Mouse (Mus musculus) olfactory bulb, adult 2 months (tissue): Measurements from ENCODE around the gene Irf2bp1. TPM values are rescaled to one million over a fixed set of nuclear protein-coding genes. Genes with fewer than 3 reads are reported as not detected.
A peak's percentile ranks its signal among the peaks of the same experiment; 100 is the strongest.

ENCODE experiments used
- H3K27ac ChIP-seq: fragments of 200-500 bp; 2 replicates; pipeline ENCODE4 v1.5.1; 2012; ENCODE audit warnings: low read depth, low read length; ENCODE audit not compliant: insufficient read depth
- H3K4me1 ChIP-seq: fragments of 200-500 bp; 2 replicates; pipeline ENCODE4 v1.6.1; 2012; ENCODE audit warnings: low read length; ENCODE audit not compliant: control insufficient read depth, insufficient read depth
- H3K4me3 ChIP-seq: fragments of 200-500 bp; 2 replicates; pipeline ENCODE4 v1.5.1; 2012; ENCODE audit warnings: mild to moderate bottlenecking, low read depth, low read length, moderate library complexity; ENCODE audit not compliant: insufficient read depth
- CTCF ChIP-seq: fragments of 200-500 bp; IDR thresholded peaks from 2 replicates; pipeline ENCODE4 v1.5.1; 2012; ENCODE audit warnings: low read depth, mild to moderate bottlenecking, low read length, moderate library complexity; ENCODE audit not compliant: insufficient read depth
- POLR2A ChIP-seq: fragments of 200-500 bp; IDR thresholded peaks from 2 replicates; pipeline ENCODE4 v1.6.1; 2012; ENCODE audit warnings: mild to moderate bottlenecking, low read depth, low read length, moderate library complexity; ENCODE audit not compliant: insufficient read depth
- WGBS: fragments of 180-500 bp; shearing (Covaris S2); methylation state at CpG from one replicate; pipeline ENCODE4 v1.1.7; 2018; 5-methylcytosine and 5-hydroxymethylcytosine counted together
- polyA plus RNA-seq: library from polyadenylated mRNA; stranded (reverse); fragments of >200 nt; gene quantifications from 2 replicates; pipeline ENCODE4 v1.2.4, GENCODE M21; 2012; ENCODE audit warnings: low replicate concordance; ENCODE audit not compliant: missing spikeins, insufficient read depth, insufficient read length

Gene Irf2bp1
- polyA plus RNA-seq, 1 experiment, result not detected

GRCm38 (mm10) chr7:19044616-19045015 lies 40.8 kb downstream of the Irf2bp1 start:
- no peak for TF ChIP-seq CTCF
- no peak for TF ChIP-seq POLR2A

GRCm38 (mm10) chr7:19046286-19047069 lies 42.6 kb downstream of the Irf2bp1 start:
- TF ChIP-seq POLR2A, result no peak
- TF ChIP-seq CTCF, result no peak
- Histone ChIP-seq H3K4me3 (no peak overlapping the region), H3K4me1 (peaks cover 19% of the 10 kb centered on the region), H3K27ac (no peak overlapping the region)
- WGBS, result 88% methylated on average over 11 of the region's 11 CpGs

More at GRCm38 (mm10) chr7:19044616-19045015, 40.8 kb downstream of the Irf2bp1 start:
- Histone ChIP-seq H3K4me3 (no peak overlapping the region), H3K27ac (no peak overlapping the region), H3K4me1 (peaks cover 2% of the 10 kb centered on the region; the same call in 1 of the 2 replicates)
- 95% methylated on average over 6 of the region's 6 CpGs for WGBS

GRCm38 (mm10) chr7:19048006-19048527 lies 44.2 kb downstream of the Irf2bp1 start:
- Histone ChIP-seq H3K27ac (no peak overlapping the region), H3K4me1 (peaks cover 34% of the 10 kb centered on the region), H3K4me3 (no peak overlapping the region)
- WGBS, result 86% methylated on average over 14 of the region's 14 CpGs
- no peak for TF ChIP-seq CTCF
- no peak for TF ChIP-seq POLR2A

- Histone ChIP-seq H3K27ac (no peak overlapping the region), H3K4me3 (no peak overlapping the region), H3K4me1 (peaks cover 45% of the 10 kb centered on the region)
- TF ChIP-seq POLR2A, result no peak
- TF ChIP-seq CTCF, result no peak
- WGBS, result 88% methylated on average over 5 of the region's 5 CpGs
These were observed 45.4 kb downstream of the Irf2bp1 start for GRCm38 (mm10) chr7:19049252-19049651.

- peaks cover 55% of the 10 kb centered on the region for H3K4me1 ChIP-seq
- WGBS, result 43% methylated on average over 8 of the region's 8 CpGs
- TF ChIP-seq POLR2A (no peak), CTCF (no peak)
- H3K4me3 ChIP-seq, result no peak overlapping the region
- peak overlapping the region; percentile 93 for H3K27ac ChIP-seq
These were observed 46.3 kb downstream of the Irf2bp1 start for GRCm38 (mm10) chr7:19050172-19050571.

GRCm38 (mm10) chr7:19051161-19051560 lies 47.3 kb downstream of the Irf2bp1 start:
- Histone ChIP-seq H3K4me3 (no peak overlapping the region), H3K27ac (peak overlapping the region; percentile 93), H3K4me1 (peaks cover 58% of the 10 kb centered on the region)
- WGBS, result 81% methylated on average over 4 of the region's 4 CpGs
- TF ChIP-seq CTCF (no peak), POLR2A (no peak)

GRCm38 (mm10) chr7:19052345-19053135 lies 48.7 kb downstream of the Irf2bp1 start:
- Histone ChIP-seq H3K4me1 (peaks cover 58% of the 10 kb centered on the region), H3K4me3 (no peak overlapping the region), H3K27ac (peak overlapping the region; percentile 94)
- TF ChIP-seq POLR2A (no peak), CTCF (no peak)
- WGBS, result 66% methylated on average over 15 of the region's 15 CpGs

- Histone ChIP-seq H3K4me1 (peaks cover 58% of the 10 kb centered on the region), H3K27ac (peak overlapping the region; percentile 94), H3K4me3 (no peak overlapping the region)
- TF ChIP-seq POLR2A (no peak), CTCF (no peak)
- WGBS, result 87% methylated on average over 7 of the region's 7 CpGs
These were observed 49.3 kb downstream of the Irf2bp1 start for GRCm38 (mm10) chr7:19053136-19053532.
